Mouse (Mus musculus) heart, embryonic 16.5 days (tissue): ENCODE measurements around the gene Smpx. TPM values are rescaled to one million over a fixed set of nuclear protein-coding genes. Genes with fewer than 3 reads are reported as not detected.

Source experiments
- ATAC-seq: fragments of 200-750 bp; cut with Nextera tagmentation; replicated peaks from 2 replicates; pipeline ENCODE4 v1.8.0; 2017; ENCODE audit warnings: moderate number of reproducible peaks; ENCODE audit not compliant: insufficient read depth, low FRiP score; ENCODE audit errors: extremely low read depth
- H3K27ac ChIP-seq: fragments of 300-500 bp; sonication (generic); 2 replicates; pipeline ENCODE4 v1.5.1; 2014; ENCODE audit warnings: mild to moderate bottlenecking, low read length, control low read depth, moderate library complexity
- H3K27me3 ChIP-seq: fragments of 300-500 bp; sonication (generic); 2 replicates; pipeline ENCODE4 v1.6.1; 2014; ENCODE audit warnings: low read length, mixed read lengths; ENCODE audit not compliant: control insufficient read depth, insufficient read depth
- H3K36me3 ChIP-seq: fragments of 300-500 bp; sonication (generic); 2 replicates; pipeline ENCODE4 v1.6.1; 2014; ENCODE audit not compliant: control insufficient read depth, insufficient read depth
- H3K4me1 ChIP-seq: fragments of 300-500 bp; sonication (generic); 2 replicates; pipeline ENCODE4 v1.6.1; 2014; ENCODE audit warnings: low read length, mixed read lengths; ENCODE audit not compliant: control insufficient read depth, insufficient read depth
- H3K4me2 ChIP-seq: fragments of 300-500 bp; sonication (generic); 2 replicates; pipeline ENCODE4 v1.6.1; 2014; ENCODE audit warnings: low read depth, mild to moderate bottlenecking, control low read depth, low read length
- H3K4me3 ChIP-seq: fragments of 300-500 bp; sonication (generic); 2 replicates; pipeline ENCODE4 v1.5.1; 2014; ENCODE audit warnings: mild to moderate bottlenecking, control low read depth, low read length
- H3K9ac ChIP-seq: fragments of 300-500 bp; sonication (generic); 2 replicates; pipeline ENCODE4 v1.6.1; 2014; ENCODE audit warnings: low read length, control low read depth
- H3K9me3 ChIP-seq: fragments of 300-500 bp; sonication (generic); replicated peaks from 2 replicates; pipeline ENCODE4 v1.6.1; 2016; ENCODE audit warnings: low read length; ENCODE audit not compliant: control insufficient read depth
- WGBS: fragments of 180-500 bp; shearing (Covaris S2); extraction: QIAGEN DNeasy Blood & Tissue Kit; methylation state at CpG from one replicate; pipeline ENCODE4 v1.1.7; 2014; 5-methylcytosine and 5-hydroxymethylcytosine counted together
- polyA plus RNA-seq: library from polyadenylated mRNA; unstranded; fragments of >200 nt; fragmentation: Nextera tagmentation; extraction: Ambion mirVana; gene quantifications from 2 replicates; pipeline ENCODE4 v1.2.1, GENCODE M21; 2015

Smpx gene
- polyA plus RNA-seq, 1 experiment from 2014 or later, result 790 TPM

- ATAC-seq, result no peak
- Histone ChIP-seq H3K27me3 (no peaks in the 10 kb centered on the region), H3K4me2 (no peak overlapping the region), H3K36me3 (no peaks in the 10 kb centered on the region), H3K9me3 (no peaks in the 10 kb centered on the region), H3K9ac (no peak overlapping the region), H3K27ac (no peak overlapping the region), H3K4me3 (no peak overlapping the region), H3K4me1 (no peaks in the 10 kb centered on the region)
- 85% methylated on average over 2 of the region's 2 CpGs for WGBS
Measured at GRCm38 (mm10) chrX:157801669-157802068, 103.0 kb downstream of the Smpx start.

Other genes with a start within 250 kb of the Smpx start
- gene Sms, start 206.6 kb upstream of the Smpx start, polyA plus RNA-seq, result 33.7 and 42.2 TPM in 2 replicates
- gene Yy2, start 129.9 kb upstream of the Smpx start, polyA plus RNA-seq, result 1.6 and 2.4 TPM in 2 replicates
- gene Mbtps2, start 100.2 kb upstream of the Smpx start, polyA plus RNA-seq, result 13.1 and 14.1 TPM in 2 replicates
- gene Klhl34, start 119.5 kb downstream of the Smpx start, polyA plus RNA-seq, result 0.34 and 0.51 TPM in 2 replicates